Mouse (Mus musculus) MEL (cell line): ENCODE results near the gene Dpf2.

ENCODE experiments used
- CTCF ChIP-seq, 3 experiments: IDR thresholded peaks in 2 of 3; conservative IDR thresholded peaks in 1 of 3; 2 replicates each; pipeline ENCODE4 v1.5.1; 2011 to 2012; ENCODE audit warnings: low read length in 3 of 3, low read depth in 2 of 3, mild to moderate bottlenecking in 2 of 3, improper control_type of control experiment in 1 of 3, inconsistent platforms in 1 of 3, mixed read lengths in 1 of 3, moderate library complexity in 1 of 3; ENCODE audit not compliant: control insufficient read depth in 1 of 3, insufficient read depth in 1 of 3, poor library complexity in 1 of 3, severe bottlenecking in 1 of 3
- EP300 ChIP-seq, 2 experiments: IDR thresholded peaks; 2 replicates each; pipeline ENCODE4 v1.6.1; 2011; ENCODE audit warnings: improper control_type of control experiment in 2 of 2, low read length in 2 of 2, low read depth in 1 of 2, mild to moderate bottlenecking in 1 of 2
- ETS1 ChIP-seq: IDR thresholded peaks from 2 replicates; pipeline ENCODE4 v1.6.1; 2012; ENCODE audit warnings: low read depth, mild to moderate bottlenecking, inconsistent platforms, low read length, improper control_type of control experiment, moderate library complexity
- GATA1 ChIP-seq: IDR thresholded peaks from 2 replicates; pipeline ENCODE4 v1.6.1; 2011; ENCODE audit warnings: low read depth, low read length, improper control_type of control experiment
- JUND ChIP-seq: IDR thresholded peaks from 2 replicates; pipeline ENCODE4 v1.6.1; 2011; ENCODE audit warnings: low read depth, mild to moderate bottlenecking, improper control_type of control experiment, low read length
- MAZ ChIP-seq: IDR thresholded peaks from 2 replicates; pipeline ENCODE4 v1.6.1; 2012; ENCODE audit warnings: low read depth, mild to moderate bottlenecking, inconsistent platforms, low read length, improper control_type of control experiment
- POLR2A ChIP-seq, 2 experiments: IDR thresholded peaks; 2 replicates each; pipeline ENCODE4 v1.6.1; 2011 to 2012; ENCODE audit warnings: low read length in 2 of 2, mild to moderate bottlenecking in 2 of 2, control low read depth in 1 of 2, improper control_type of control experiment in 1 of 2, low read depth in 1 of 2, moderate library complexity in 1 of 2; ENCODE audit not compliant: control insufficient read depth in 1 of 2, insufficient read depth in 1 of 2, poor library complexity in 1 of 2
- POLR2AphosphoS5 ChIP-seq: IDR thresholded peaks from 2 replicates; pipeline ENCODE4 v1.6.1; 2012; ENCODE audit warnings: low read depth, borderline replicate concordance, mild to moderate bottlenecking, inconsistent platforms, low read length, moderate library complexity, mixed read lengths
- ZC3H11A ChIP-seq: IDR thresholded peaks from 2 replicates; pipeline ENCODE4 v1.6.1; 2012; ENCODE audit warnings: low read depth, mild to moderate bottlenecking, inconsistent platforms, low read length, improper control_type of control experiment

DNA sequence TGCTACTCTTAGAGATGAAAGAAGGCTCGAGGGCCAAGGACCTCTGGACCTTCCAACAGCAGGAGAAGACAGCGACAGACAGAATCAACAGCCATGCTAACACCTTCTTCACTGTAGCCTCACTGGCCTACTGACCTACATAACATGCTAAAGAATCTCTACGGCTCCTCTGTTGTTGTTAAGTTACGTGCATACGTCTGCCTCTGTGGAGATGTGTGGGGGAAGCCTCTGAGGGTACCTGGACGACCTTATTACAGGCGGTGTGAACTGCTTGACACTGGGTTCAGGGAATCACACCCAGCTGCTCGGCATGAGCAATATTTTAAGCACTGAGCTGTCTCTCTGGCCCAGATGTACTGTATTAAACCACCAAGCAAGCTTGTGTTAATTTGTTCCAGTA lies 14.7 kb upstream of the Dpf2 start:
- TF ChIP-seq MAZ (no peak), ZC3H11A (no peak), GATA1 (no peak), CTCF (IDR thresholded peaks at IDR 0.05 in 2 of 3, conservative IDR thresholded peaks at IDR 0.05 in 1 of 3; ENCODE audit: control insufficient read depth in 1 of 3, insufficient read depth in 1 of 3, low read depth in 2 of 3, low read length in 3 of 3, poor library complexity in 1 of 3, severe bottlenecking in 1 of 3) (no peak), POLR2A (IDR thresholded peaks at IDR 0.05; ENCODE audit: control insufficient read depth in 1 of 2, insufficient read depth in 1 of 2, low read depth in 1 of 2, low read length in 2 of 2, poor library complexity in 1 of 2) (no peak), EP300 (IDR thresholded peaks at IDR 0.05; ENCODE audit: low read depth in 1 of 2, low read length in 2 of 2) (no peak), JUND (no peak), ETS1 (no peak), POLR2AphosphoS5 (no peak)
